Mouse (Mus musculus) CD4-positive naive resting alpha-beta T cell, adult 76 days (primary cell): Measurements from ENCODE around the gene Nfatc3. TPM values are rescaled to one million over a fixed set of nuclear protein-coding genes. Genes with fewer than 3 reads are reported as not detected.

Experiments used
- total RNA-seq: library from RNA; stranded (reverse); gene quantifications from one replicate; pipeline ENCODE4 v1.2.4, GENCODE M21; 2023

Nfatc3 gene
- 181 TPM for total RNA-seq

GRCm38 (mm10) chr8:106058731-106059612 lies at the start of gene Nfatc3:
Nfatc3 (plus strand) TSS chr8:106058840.

GRCm38 (mm10) chr8:106011643-106011986 lies 47.0 kb upstream of the Nfatc3 start, which contains the start of gene Ddx28:
Ddx28 (minus strand) TSS chr8:106011882.

GRCm38 (mm10) chr8:106136156-106137130 lies 77.8 kb downstream of the Nfatc3 start, which contains the start of gene Esrp2:
Esrp2 (minus strand) TSS chr8:106136974.

GRCm38 (mm10) chr8:106149801-106150652 lies 91.4 kb downstream of the Nfatc3 start, which contains the start of gene Pla2g15:
Pla2g15 (plus strand) TSS chr8:106150399.

DNA sequence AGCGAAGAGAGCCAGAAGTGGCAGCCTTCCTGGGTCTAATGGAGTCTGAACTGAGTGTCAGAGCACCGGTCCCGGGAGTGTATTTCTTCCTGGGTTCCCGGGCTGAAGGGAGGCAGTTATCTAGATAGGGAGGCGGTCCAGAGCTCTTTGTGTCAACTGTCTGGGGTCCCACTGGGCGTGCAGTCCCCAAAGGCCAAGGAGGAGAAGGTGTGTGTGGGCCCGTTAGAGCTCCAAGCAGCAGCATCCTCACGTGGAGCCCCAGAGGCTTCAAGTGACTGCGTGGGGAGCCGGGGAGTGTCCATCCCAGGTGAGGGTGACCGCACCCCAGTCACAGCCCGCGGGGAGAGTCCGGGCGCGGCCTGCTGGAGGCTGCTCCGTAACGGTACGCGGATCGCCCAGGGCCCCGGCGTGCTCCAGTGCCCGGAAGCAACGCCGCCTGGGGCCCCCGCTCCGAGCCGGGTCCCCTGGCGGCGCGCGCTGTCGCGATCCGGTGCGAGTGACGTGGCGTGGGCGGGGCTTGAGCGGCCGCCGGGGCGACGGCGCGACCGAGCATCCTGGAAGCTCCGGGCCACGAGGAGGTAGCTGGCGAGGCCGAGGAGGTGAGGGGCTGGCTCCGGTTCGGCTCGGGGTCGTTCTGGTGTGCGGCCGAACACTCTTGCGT lies 109.8 kb downstream of the Nfatc3 start, which contains the start of gene Slc7a6:
Gene Slc7a6, plus strand, starts transcription at position 502 of the 661 bp plus-strand sequence.

Other genes starting within 250 kb of the Nfatc3 start
- gene Ranbp10, start 231.5 kb upstream of the Nfatc3 start, total RNA-seq, result 141 TPM
- not detected for gene Tsnaxip1, start 231.1 kb upstream of the Nfatc3 start, total RNA-seq
- 30.7 TPM for gene Cenpt, start 205.6 kb upstream of the Nfatc3 start, total RNA-seq
- 15.0 TPM for gene Thap11, start 203.7 kb upstream of the Nfatc3 start, total RNA-seq
- 23.4 TPM for gene Nutf2, start 198.3 kb upstream of the Nfatc3 start, total RNA-seq
- 92.0 TPM for gene Edc4, start 178.0 kb upstream of the Nfatc3 start, total RNA-seq
- 1.1 TPM for gene Nrn1l, start 165.3 kb upstream of the Nfatc3 start, total RNA-seq
- gene Pskh1, start 158.4 kb upstream of the Nfatc3 start, total RNA-seq, result 21.4 TPM
- 3.2 TPM for gene Ctrl, start 125.0 kb upstream of the Nfatc3 start, total RNA-seq
- 123 TPM for gene Psmb10, start 120.4 kb upstream of the Nfatc3 start, total RNA-seq
- gene Lcat, start 115.5 kb upstream of the Nfatc3 start, total RNA-seq, result not detected
- gene Slc12a4, start 92.7 kb upstream of the Nfatc3 start, total RNA-seq, result 11.3 TPM
- gene Dpep3, start 79.4 kb upstream of the Nfatc3 start, total RNA-seq, result not detected
- gene Dus2, start 67.5 kb upstream of the Nfatc3 start, total RNA-seq, result 11.4 TPM
- gene Dpep2nb, start 52.9 kb upstream of the Nfatc3 start, total RNA-seq, result not detected
- gene Ddx28, start 47.0 kb upstream of the Nfatc3 start, total RNA-seq, result 5.6 TPM
- gene Esrp2, start 78.1 kb downstream of the Nfatc3 start, total RNA-seq, result 4.0 TPM
- gene Pla2g15, start 91.6 kb downstream of the Nfatc3 start, total RNA-seq, result 3.8 TPM
- gene Slc7a6, start 110.0 kb downstream of the Nfatc3 start, total RNA-seq, result 33.7 TPM
- gene Slc7a6os, start 152.1 kb downstream of the Nfatc3 start, total RNA-seq, result 71.7 TPM
- gene Prmt7, start 152.1 kb downstream of the Nfatc3 start, total RNA-seq, result 29.7 TPM